Mouse (Mus musculus): ENCODE results near the gene Nae1. TPM values are rescaled to one million over a fixed set of nuclear protein-coding genes. Genes with fewer than 3 reads are reported as not detected.
A peak's percentile ranks its signal among the peaks of the same experiment; 100 is the strongest.

Gene Nae1
- polyA plus RNA-seq, 1 experiment, result 75.4 TPM

GRCm38 (mm10) chr8:104555191-104555590 lies 20.8 kb upstream of the Nae1 start:
- Histone ChIP-seq H3K27ac (ENCODE audit: insufficient read depth, low read length) (no peak overlapping the region), H3K4me3 (ENCODE audit: insufficient read depth, low read length) (no peak overlapping the region), H3K4me1 (ENCODE audit: control insufficient read depth, insufficient read depth, low read length) (no peaks in the 10 kb centered on the region)
- TF ChIP-seq POLR2A (IDR thresholded peaks at IDR 0.05; ENCODE audit: extremely low read depth, insufficient read depth, low read length) (no peak), CTCF (IDR thresholded peaks at IDR 0.05; ENCODE audit: extremely low read depth, insufficient read depth, low read length) (no peak)

- peaks cover 5% of the 10 kb centered on the region for H3K4me1 ChIP-seq (ENCODE audit: control insufficient read depth, insufficient read depth, low read length)
- H3K27ac ChIP-seq (ENCODE audit: insufficient read depth, low read length), result no peak overlapping the region
- TF ChIP-seq CTCF (IDR thresholded peaks at IDR 0.05; ENCODE audit: extremely low read depth, insufficient read depth, low read length) (no peak), POLR2A (IDR thresholded peaks at IDR 0.05; ENCODE audit: extremely low read depth, insufficient read depth, low read length) (no peak)
- H3K4me3 ChIP-seq (ENCODE audit: insufficient read depth, low read length), result no peak overlapping the region; the same call in 1 of the 2 replicates
Observed at GRCm38 (mm10) chr8:104543440-104544045, 9.1 kb upstream of the Nae1 start.

GRCm38 (mm10) chr8:104542160-104542559 lies 7.7 kb upstream of the Nae1 start:
- Histone ChIP-seq H3K4me3 (ENCODE audit: insufficient read depth, low read length) (peak overlapping the region; percentile 49), H3K4me1 (ENCODE audit: control insufficient read depth, insufficient read depth, low read length) (peaks cover 5% of the 10 kb centered on the region), H3K27ac (ENCODE audit: insufficient read depth, low read length) (peak overlapping the region; percentile 61)
- peak; percentile 67 for TF ChIP-seq POLR2A (IDR thresholded peaks at IDR 0.05; ENCODE audit: extremely low read depth, insufficient read depth, low read length)
- TF ChIP-seq CTCF (IDR thresholded peaks at IDR 0.05; ENCODE audit: extremely low read depth, insufficient read depth, low read length), result no peak

- Histone ChIP-seq H3K27ac (ENCODE audit: insufficient read depth, low read length) (peak overlapping the region; percentile 61), H3K4me1 (ENCODE audit: control insufficient read depth, insufficient read depth, low read length) (peaks cover 5% of the 10 kb centered on the region), H3K4me3 (ENCODE audit: insufficient read depth, low read length) (peak overlapping the region; percentile 49)
- TF ChIP-seq POLR2A (IDR thresholded peaks at IDR 0.05; ENCODE audit: extremely low read depth, insufficient read depth, low read length) (no peak), CTCF (IDR thresholded peaks at IDR 0.05; ENCODE audit: extremely low read depth, insufficient read depth, low read length) (no peak)
Observed at GRCm38 (mm10) chr8:104541515-104541880, 7.1 kb upstream of the Nae1 start.

- Histone ChIP-seq H3K4me3 (ENCODE audit: insufficient read depth, low read length) (peak overlapping the region; percentile 49), H3K27ac (ENCODE audit: insufficient read depth, low read length) (peak overlapping the region; percentile 90), H3K4me1 (ENCODE audit: control insufficient read depth, insufficient read depth, low read length) (peaks cover 5% of the 10 kb centered on the region)
- no peak for TF ChIP-seq CTCF (IDR thresholded peaks at IDR 0.05; ENCODE audit: extremely low read depth, insufficient read depth, low read length)
- TF ChIP-seq POLR2A (IDR thresholded peaks at IDR 0.05; ENCODE audit: extremely low read depth, insufficient read depth, low read length), result 0 out of 2 replicates have a peak, but pooled peaks have one; percentile 36
Observed at GRCm38 (mm10) chr8:104540710-104541514, 6.5 kb upstream of the Nae1 start.

- TF ChIP-seq POLR2A (IDR thresholded peaks at IDR 0.05; ENCODE audit: extremely low read depth, insufficient read depth, low read length) (no peak), CTCF (IDR thresholded peaks at IDR 0.05; ENCODE audit: extremely low read depth, insufficient read depth, low read length) (no peak)
- H3K4me1 ChIP-seq (ENCODE audit: control insufficient read depth, insufficient read depth, low read length), result peaks cover 5% of the 10 kb centered on the region
- peak overlapping the region; percentile 49 for H3K4me3 ChIP-seq (ENCODE audit: insufficient read depth, low read length)
- H3K27ac ChIP-seq (ENCODE audit: insufficient read depth, low read length), result 0 out of 2 replicates have a peak overlapping the region, but pooled peaks have one; percentile 64
Observed at GRCm38 (mm10) chr8:104540238-104540637, 5.8 kb upstream of the Nae1 start.

GRCm38 (mm10) chr8:104539566-104539965 lies 5.1 kb upstream of the Nae1 start:
- Histone ChIP-seq H3K4me3 (ENCODE audit: insufficient read depth, low read length) (no peak overlapping the region), H3K27ac (ENCODE audit: insufficient read depth, low read length) (0 out of 2 replicates have a peak overlapping the region, but pooled peaks have one; percentile 5), H3K4me1 (ENCODE audit: control insufficient read depth, insufficient read depth, low read length) (peaks cover 5% of the 10 kb centered on the region)
- TF ChIP-seq POLR2A (IDR thresholded peaks at IDR 0.05; ENCODE audit: extremely low read depth, insufficient read depth, low read length) (no peak), CTCF (IDR thresholded peaks at IDR 0.05; ENCODE audit: extremely low read depth, insufficient read depth, low read length) (no peak)

GRCm38 (mm10) chr8:104538896-104539295 lies 4.5 kb upstream of the Nae1 start:
- Histone ChIP-seq H3K4me1 (ENCODE audit: control insufficient read depth, insufficient read depth, low read length) (peaks cover 5% of the 10 kb centered on the region), H3K4me3 (ENCODE audit: insufficient read depth, low read length) (no peak overlapping the region)
- TF ChIP-seq POLR2A (IDR thresholded peaks at IDR 0.05; ENCODE audit: extremely low read depth, insufficient read depth, low read length) (no peak), CTCF (IDR thresholded peaks at IDR 0.05; ENCODE audit: extremely low read depth, insufficient read depth, low read length) (no peak)

GRCm38 (mm10) chr8:104536028-104536427 lies 1.6 kb upstream of the Nae1 start:
- TF ChIP-seq POLR2A (IDR thresholded peaks at IDR 0.05; ENCODE audit: extremely low read depth, insufficient read depth, low read length) (no peak), CTCF (IDR thresholded peaks at IDR 0.05; ENCODE audit: extremely low read depth, insufficient read depth, low read length) (no peak)
- Histone ChIP-seq H3K27ac (ENCODE audit: insufficient read depth, low read length) (no peak overlapping the region), H3K4me1 (ENCODE audit: control insufficient read depth, insufficient read depth, low read length) (no peaks in the 10 kb centered on the region; the same call in none of the 2 replicates), H3K4me3 (ENCODE audit: insufficient read depth, low read length) (no peak overlapping the region)

More at GRCm38 (mm10) chr8:104538896-104539295, 4.5 kb upstream of the Nae1 start:
- no peak overlapping the region for H3K27ac ChIP-seq (ENCODE audit: insufficient read depth, low read length)
